Mouse (Mus musculus): Measurements from ENCODE around the gene Adamtsl3. TPM values are rescaled to one million over a fixed set of nuclear protein-coding genes. Genes with fewer than 3 reads are reported as not detected.
A peak's percentile ranks its signal among the peaks of the same experiment; 100 is the strongest.

Gene Adamtsl3
- polyA plus RNA-seq, 2 experiments, result 8.3 to 9.2 TPM

GRCm38 (mm10) chr7:82462921-82463523 lies 127.5 kb downstream of the Adamtsl3 start:
- Histone ChIP-seq H3K4me3 (replicated peaks; ENCODE audit: low read length) (no peak overlapping the region), H3K9ac (ENCODE audit: low read depth, low read length, severe bottlenecking) (no peak overlapping the region), H3K4me1 (ENCODE audit: control insufficient read depth, insufficient read depth, low read length) (peaks cover 6% of the 10 kb centered on the region; the same call in 1 of the 2 replicates), H3K9me3 (ENCODE audit: control insufficient read depth, low read length) (no peaks in the 10 kb centered on the region), H3K27me3 (ENCODE audit: control insufficient read depth, insufficient read depth, low read length) (no peaks in the 10 kb centered on the region), H3K4me2 (replicated peaks; ENCODE audit: low read depth, low read length, severe bottlenecking) (no peak overlapping the region), H3K27ac (replicated peaks; ENCODE audit: low read depth, low read length) (no peak overlapping the region), H3K36me3 (ENCODE audit: control insufficient read depth, insufficient read depth, low read length) (no peaks in the 10 kb centered on the region)
- ATAC-seq (ENCODE audit: low FRiP score, low read depth), result peak; percentile 67
- 45% methylated on average over 10 of the region's 10 CpGs for WGBS
- TF ChIP-seq POLR2A (IDR thresholded peaks at IDR 0.05; ENCODE audit: borderline replicate concordance, extremely low read depth, insufficient read depth, insufficient read length), result no peak
- peak; percentile 11 for DNase-seq (ENCODE audit: low spot score)

DNA sequence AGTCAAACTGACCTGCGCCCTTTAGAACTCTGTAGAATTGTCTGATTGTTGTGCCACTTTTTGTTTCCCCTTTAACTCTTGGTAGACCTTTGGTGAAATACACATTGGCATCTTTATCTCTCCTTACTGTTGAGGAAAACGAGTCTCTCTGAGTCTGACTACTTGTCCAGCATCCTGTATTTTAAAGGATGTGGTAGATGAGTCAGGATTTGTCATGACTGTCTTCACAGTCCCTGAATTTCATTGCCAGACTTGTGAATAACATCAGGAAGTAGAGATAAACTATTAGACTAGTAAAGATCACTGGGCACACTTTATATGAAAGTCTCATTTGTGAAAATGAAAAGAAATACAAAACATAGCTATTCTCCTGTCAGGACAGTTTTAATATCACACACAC lies 128.9 kb downstream of the Adamtsl3 start:
- Histone ChIP-seq H3K27ac (replicated peaks; ENCODE audit: low read depth, low read length) (no peak overlapping the region), H3K4me3 (replicated peaks; ENCODE audit: low read length) (no peak overlapping the region), H3K9ac (ENCODE audit: low read depth, low read length, severe bottlenecking) (no peak overlapping the region), H3K27me3 (ENCODE audit: control insufficient read depth, insufficient read depth, low read length) (no peaks in the 10 kb centered on the region), H3K4me1 (ENCODE audit: control insufficient read depth, insufficient read depth, low read length) (peaks cover 6% of the 10 kb centered on the region; the same call in 1 of the 2 replicates), H3K4me2 (replicated peaks; ENCODE audit: low read depth, low read length, severe bottlenecking) (no peak overlapping the region), H3K9me3 (ENCODE audit: control insufficient read depth, low read length) (no peaks in the 10 kb centered on the region), H3K36me3 (ENCODE audit: control insufficient read depth, insufficient read depth, low read length) (no peaks in the 10 kb centered on the region)
- DNase-seq (ENCODE audit: low spot score), result no peak
- TF ChIP-seq POLR2A (IDR thresholded peaks at IDR 0.05; ENCODE audit: borderline replicate concordance, extremely low read depth, insufficient read depth, insufficient read length), result no peak
- no peak for ATAC-seq (ENCODE audit: low FRiP score, low read depth)
- WGBS, result 79% methylated on average over 2 of the region's 2 CpGs

- Histone ChIP-seq H3K9ac (ENCODE audit: low read depth, low read length, severe bottlenecking) (no peak overlapping the region), H3K9me3 (ENCODE audit: control insufficient read depth, low read length) (no peaks in the 10 kb centered on the region), H3K4me3 (replicated peaks; ENCODE audit: low read length) (no peak overlapping the region), H3K4me1 (ENCODE audit: control insufficient read depth, insufficient read depth, low read length) (peaks cover 6% of the 10 kb centered on the region; the same call in 1 of the 2 replicates), H3K27ac (replicated peaks; ENCODE audit: low read depth, low read length) (no peak overlapping the region), H3K36me3 (ENCODE audit: control insufficient read depth, insufficient read depth, low read length) (no peaks in the 10 kb centered on the region), H3K27me3 (ENCODE audit: control insufficient read depth, insufficient read depth, low read length) (no peaks in the 10 kb centered on the region), H3K4me2 (replicated peaks; ENCODE audit: low read depth, low read length, severe bottlenecking) (no peak overlapping the region)
- DNase-seq (ENCODE audit: low spot score) (no peak), ATAC-seq (ENCODE audit: low FRiP score, low read depth) (no peak)
- WGBS, result 66% methylated on average over 6 of the region's 6 CpGs
- TF ChIP-seq POLR2A (IDR thresholded peaks at IDR 0.05; ENCODE audit: borderline replicate concordance, extremely low read depth, insufficient read depth, insufficient read length), result no peak
These were observed 129.9 kb downstream of the Adamtsl3 start for GRCm38 (mm10) chr7:82465437-82465836.

GRCm38 (mm10) chr7:82476441-82477221 lies 141.1 kb downstream of the Adamtsl3 start:
- 58% methylated on average over 16 of the region's 16 CpGs for WGBS
- peak; percentile 62 for DNase-seq (ENCODE audit: low spot score)

DNA sequence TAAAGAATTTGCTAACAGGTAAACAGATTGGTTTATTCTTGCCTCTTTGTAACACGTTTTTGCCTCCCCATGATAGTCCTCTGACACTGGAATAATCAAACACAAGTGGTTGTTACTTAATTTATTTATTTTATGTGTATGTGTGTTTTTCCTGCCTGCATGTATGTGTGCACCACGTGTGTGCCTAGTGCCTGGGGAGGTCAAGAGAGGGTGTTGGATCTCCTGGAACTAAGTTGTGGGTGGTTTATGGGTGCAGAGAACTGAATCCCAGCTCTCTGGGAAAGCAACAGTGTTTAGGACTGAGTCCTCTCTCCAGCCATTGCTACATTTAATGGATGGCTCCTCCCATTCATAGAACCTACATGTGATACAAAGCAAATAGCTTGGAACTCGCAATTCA lies 143.0 kb downstream of the Adamtsl3 start:
- ATAC-seq (ENCODE audit: low FRiP score, low read depth) (no peak), DNase-seq (ENCODE audit: low spot score) (no peak)
- Histone ChIP-seq H3K27ac (replicated peaks; ENCODE audit: low read depth, low read length) (no peak overlapping the region), H3K9me3 (ENCODE audit: control insufficient read depth, low read length) (no peaks in the 10 kb centered on the region), H3K9ac (ENCODE audit: low read depth, low read length, severe bottlenecking) (no peak overlapping the region), H3K4me2 (replicated peaks; ENCODE audit: low read depth, low read length, severe bottlenecking) (no peak overlapping the region), H3K36me3 (ENCODE audit: control insufficient read depth, insufficient read depth, low read length) (no peaks in the 10 kb centered on the region), H3K4me3 (replicated peaks; ENCODE audit: low read length) (no peak overlapping the region), H3K4me1 (ENCODE audit: control insufficient read depth, insufficient read depth, low read length) (no peaks in the 10 kb centered on the region; the same call in none of the 2 replicates), H3K27me3 (ENCODE audit: control insufficient read depth, insufficient read depth, low read length) (no peaks in the 10 kb centered on the region)
- no peak for TF ChIP-seq POLR2A (IDR thresholded peaks at IDR 0.05; ENCODE audit: borderline replicate concordance, extremely low read depth, insufficient read depth, insufficient read length)
- 77% methylated on average over 3 of the region's 3 CpGs for WGBS

More at GRCm38 (mm10) chr7:82476441-82477221, 141.1 kb downstream of the Adamtsl3 start:
- Histone ChIP-seq H3K4me3 (replicated peaks; ENCODE audit: low read length) (no peak overlapping the region), H3K9me3 (ENCODE audit: control insufficient read depth, low read length) (no peaks in the 10 kb centered on the region), H3K36me3 (ENCODE audit: control insufficient read depth, insufficient read depth, low read length) (no peaks in the 10 kb centered on the region), H3K4me2 (replicated peaks; ENCODE audit: low read depth, low read length, severe bottlenecking) (no peak overlapping the region), H3K9ac (ENCODE audit: low read depth, low read length, severe bottlenecking) (no peak overlapping the region), H3K4me1 (ENCODE audit: control insufficient read depth, insufficient read depth, low read length) (no peaks in the 10 kb centered on the region; the same call in none of the 2 replicates), H3K27me3 (ENCODE audit: control insufficient read depth, insufficient read depth, low read length) (no peaks in the 10 kb centered on the region), H3K27ac (replicated peaks; ENCODE audit: low read depth, low read length) (peak overlapping the region; percentile 1; the same call in 1 of the 2 replicates)
- no peak for TF ChIP-seq POLR2A (IDR thresholded peaks at IDR 0.05; ENCODE audit: borderline replicate concordance, extremely low read depth, insufficient read depth, insufficient read length)
- peak; percentile 41; the same call in 1 of the 2 replicates for ATAC-seq (ENCODE audit: low FRiP score, low read depth)

Measured in limb, embryonic 14.5 days (tissue).